Mouse (Mus musculus) limb, embryonic 14.5 days (tissue): ENCODE measurements at regions not wholly inside any gene's neighbourhood (a gene's known extent, or its start where the extent isn't known, plus 50 kb on each side); places are given as distances from the start of the nearest gene placed in this dataset.

Source experiments
- ATAC-seq: fragments of 200-750 bp; cut with Nextera tagmentation; 2 replicates; pipeline ENCODE4 v1.8.0; 2017; ENCODE audit warnings: low read depth, moderate number of reproducible peaks, moderate TSS enrichment; ENCODE audit not compliant: low FRiP score
- DNase-seq: peaks from one replicate; pipeline ENCODE4 v3.0.0-alpha.2; 2015; ENCODE audit warnings: low spot score
- H3K27ac ChIP-seq: fragments of 300-500 bp; sonication (generic); replicated peaks from 2 replicates; pipeline ENCODE4 v1.5.1; 2014; ENCODE audit warnings: low read depth, mild to moderate bottlenecking, low read length, moderate library complexity, mixed read lengths
- H3K27me3 ChIP-seq: fragments of 300-500 bp; sonication (generic); 2 replicates; pipeline ENCODE4 v1.6.1; 2014; ENCODE audit warnings: low read length, mixed read lengths; ENCODE audit not compliant: control insufficient read depth, insufficient read depth
- H3K36me3 ChIP-seq: fragments of 300-500 bp; sonication (generic); 2 replicates; pipeline ENCODE4 v1.6.1; 2014; ENCODE audit warnings: mild to moderate bottlenecking, low read length, moderate library complexity, mixed read lengths; ENCODE audit not compliant: control insufficient read depth, insufficient read depth
- H3K4me1 ChIP-seq: fragments of 300-500 bp; sonication (generic); 2 replicates; pipeline ENCODE4 v1.6.1; 2014; ENCODE audit warnings: antibody characterized with exemption, low read length, mixed read lengths; ENCODE audit not compliant: control insufficient read depth, insufficient read depth
- H3K4me2 ChIP-seq: fragments of 300-500 bp; sonication (generic); replicated peaks from 2 replicates; pipeline ENCODE4 v1.6.1; 2014; ENCODE audit warnings: low read depth, mild to moderate bottlenecking, low read length, moderate library complexity; ENCODE audit not compliant: severe bottlenecking
- H3K4me3 ChIP-seq: fragments of 300-500 bp; sonication (generic); replicated peaks from 2 replicates; pipeline ENCODE4 v1.5.1; 2014; ENCODE audit warnings: low read length
- H3K9ac ChIP-seq: fragments of 300-500 bp; sonication (generic); 2 replicates; pipeline ENCODE4 v1.6.1; 2014; ENCODE audit warnings: mild to moderate bottlenecking, low read depth, low read length, moderate library complexity; ENCODE audit not compliant: severe bottlenecking
- H3K9me3 ChIP-seq: fragments of 300-500 bp; sonication (generic); 2 replicates; pipeline ENCODE4 v1.6.1; 2016; ENCODE audit warnings: low read length; ENCODE audit not compliant: control insufficient read depth
- POLR2A ChIP-seq: fragments of 200-500 bp; IDR thresholded peaks from 2 replicates; pipeline ENCODE4 v1.8.0; 2012; ENCODE audit warnings: inconsistent platforms, mild to moderate bottlenecking, moderate library complexity, borderline replicate concordance; ENCODE audit not compliant: insufficient read depth, insufficient read length; ENCODE audit errors: extremely low read depth
- WGBS: fragments of 180-500 bp; shearing (Covaris S2); extraction: QIAGEN DNeasy Blood & Tissue Kit; methylation state at CpG from one replicate; pipeline ENCODE4 v1.1.7; 2014; 5-methylcytosine and 5-hydroxymethylcytosine counted together

DNA sequence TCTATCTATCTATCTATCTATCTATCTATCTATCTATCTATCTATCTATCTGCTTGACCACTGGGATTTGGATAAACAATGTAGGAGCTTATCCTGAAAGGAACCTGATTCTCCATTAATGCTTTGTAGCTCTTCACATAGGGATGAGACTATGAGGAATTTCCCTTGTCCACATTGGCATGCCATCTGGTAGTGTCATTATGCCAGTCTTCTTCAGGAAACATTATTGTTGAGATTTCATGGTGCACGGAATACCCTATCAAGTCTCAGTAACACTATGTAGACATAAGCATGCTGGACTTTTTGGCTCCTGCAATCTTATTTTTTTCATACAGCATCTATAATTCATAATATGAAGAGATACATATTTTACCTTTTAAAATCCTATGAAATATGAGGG is 404.8 kb upstream of the Ccng1 start:
- Histone ChIP-seq H3K27ac (no peak overlapping the region), H3K4me3 (no peak overlapping the region), H3K4me1 (no peaks in the 10 kb centered on the region), H3K4me2 (no peak overlapping the region), H3K9me3 (no peaks in the 10 kb centered on the region), H3K36me3 (no peaks in the 10 kb centered on the region), H3K27me3 (no peaks in the 10 kb centered on the region), H3K9ac (no peak overlapping the region)
- no peak for ATAC-seq
- no peak for TF ChIP-seq POLR2A
- 89% methylated on average over 1 of the region's 1 CpGs for WGBS
- DNase-seq, result no peak

DNA sequence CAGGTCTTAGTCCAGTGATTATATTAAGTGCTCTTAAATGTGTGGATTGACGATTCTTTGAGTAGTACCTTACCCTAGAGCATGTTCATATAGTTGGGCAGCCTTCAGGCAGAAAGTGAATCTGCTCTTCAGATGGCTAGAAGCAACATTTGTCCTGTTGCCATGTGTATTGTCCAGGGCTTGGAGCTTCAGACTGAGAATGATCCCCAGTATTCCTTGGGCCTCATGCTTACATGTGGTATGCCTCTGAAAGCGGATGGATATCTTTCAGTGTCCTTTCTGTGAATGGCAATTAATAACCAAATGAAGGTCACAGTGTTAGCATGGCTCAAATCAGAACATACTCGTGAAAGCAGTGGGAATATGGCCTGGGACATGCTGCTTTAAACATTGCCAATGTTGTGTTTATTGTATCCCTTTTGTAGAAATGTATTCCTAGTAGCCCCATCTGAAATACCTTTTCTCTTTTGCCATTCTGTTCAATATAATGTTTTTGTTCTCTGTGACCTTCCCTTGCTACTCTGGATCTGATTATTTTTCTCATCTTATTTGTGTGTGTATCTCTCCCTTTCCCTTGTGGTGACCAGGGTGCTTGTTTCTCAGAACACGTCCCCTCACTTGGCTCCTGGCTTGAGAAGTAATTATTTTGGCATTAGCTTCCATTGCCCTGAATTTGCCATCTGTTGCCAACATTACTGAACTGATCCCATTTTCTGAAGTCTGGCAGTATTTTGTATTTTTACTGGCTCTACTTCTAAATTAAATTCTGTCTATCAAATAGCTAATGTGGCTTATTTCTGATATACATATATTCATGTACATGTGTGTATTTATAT is 403.9 kb upstream of the Ccng1 start:
- DNase-seq, result no peak
- Histone ChIP-seq H3K4me1 (no peaks in the 10 kb centered on the region), H3K4me3 (no peak overlapping the region), H3K27ac (no peak overlapping the region), H3K9ac (no peak overlapping the region), H3K27me3 (no peaks in the 10 kb centered on the region), H3K9me3 (no peaks in the 10 kb centered on the region), H3K36me3 (no peaks in the 10 kb centered on the region), H3K4me2 (no peak overlapping the region)
- no peak for ATAC-seq
- no peak for TF ChIP-seq POLR2A
- WGBS, result 66% methylated on average over 4 of the region's 4 CpGs

DNA sequence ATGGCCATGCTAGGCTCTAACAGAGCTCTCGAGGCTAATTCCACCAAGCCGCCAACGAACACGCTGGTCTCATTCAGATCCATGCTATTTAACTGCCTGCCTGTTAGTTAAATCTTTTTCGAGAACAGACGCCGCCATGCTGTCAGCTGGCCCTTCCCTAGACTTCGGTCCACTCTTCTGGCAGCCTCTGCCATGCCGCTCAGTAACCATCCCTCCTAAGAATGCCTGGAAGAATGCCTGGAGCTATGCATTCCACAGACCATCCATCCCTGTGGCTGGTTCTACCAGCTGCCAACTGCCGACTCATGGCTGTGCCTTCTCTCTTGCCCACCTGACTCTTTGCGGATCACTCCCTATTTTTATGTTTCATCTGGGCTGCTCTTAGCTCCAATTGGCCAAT is 402.2 kb upstream of the Ccng1 start:
- H3K4me2 ChIP-seq, result no peak overlapping the region
- H3K27me3 ChIP-seq, result no peaks in the 10 kb centered on the region

More for the DNA sequence above, 402.2 kb upstream of the Ccng1 start:
- TF ChIP-seq POLR2A, result no peak
- ATAC-seq (no peak), DNase-seq (no peak)
- Histone ChIP-seq H3K4me1 (no peaks in the 10 kb centered on the region), H3K36me3 (no peaks in the 10 kb centered on the region), H3K27ac (no peak overlapping the region), H3K9ac (no peak overlapping the region), H3K4me3 (no peak overlapping the region), H3K9me3 (no peaks in the 10 kb centered on the region)
- 91% methylated on average over 11 of the region's 11 CpGs for WGBS
